Mouse (Mus musculus) cerebral cortex, adult 2 months (tissue): ENCODE results near the gene Srcin1.

Source experiments
- WGBS: fragments of 180-500 bp; shearing (Covaris S2); methylation state at CpG from one replicate; pipeline ENCODE4 v1.1.7; 2018; 5-methylcytosine and 5-hydroxymethylcytosine counted together

Srcin1 gene

DNA sequence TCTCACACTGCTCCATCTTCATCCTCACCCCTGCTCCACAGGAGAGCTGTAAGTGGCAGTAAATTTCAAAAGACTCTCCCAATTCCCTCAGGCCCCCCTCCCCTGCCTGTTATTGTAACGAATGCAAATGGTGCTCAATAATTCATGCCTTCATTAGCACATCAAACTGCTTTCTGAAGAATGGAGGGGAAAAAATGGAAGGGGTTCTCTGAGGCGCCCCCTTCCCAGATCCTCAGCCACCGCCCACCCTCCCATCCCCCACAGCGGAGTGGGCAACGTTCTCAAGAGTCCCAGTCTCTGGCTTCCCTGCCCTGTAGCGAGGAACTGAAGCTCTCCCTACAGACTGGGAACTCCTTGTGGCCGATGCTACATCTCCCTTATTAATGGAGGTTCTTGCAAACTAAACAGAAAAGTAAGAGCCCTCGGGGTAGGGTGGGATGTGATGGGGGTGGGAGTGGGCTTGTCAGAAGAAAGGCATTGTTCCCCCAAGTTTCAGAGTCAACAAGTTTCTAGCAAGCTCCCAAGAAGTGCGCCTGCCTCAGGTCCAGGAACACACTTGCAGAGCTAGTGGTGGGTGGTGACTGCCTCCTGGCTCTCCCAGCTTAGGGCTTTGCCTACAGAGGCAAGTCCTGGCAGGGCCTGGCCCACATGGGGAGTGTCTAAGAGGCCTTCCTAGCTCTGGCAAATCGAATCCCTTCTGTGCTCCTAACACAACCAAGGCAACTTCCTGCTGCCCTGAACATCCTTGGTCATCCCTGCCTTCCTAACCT, 3.3 kb upstream of the Srcin1 start:
- WGBS = 38% methylated on average over 10 of the region's 10 CpGs

DNA sequence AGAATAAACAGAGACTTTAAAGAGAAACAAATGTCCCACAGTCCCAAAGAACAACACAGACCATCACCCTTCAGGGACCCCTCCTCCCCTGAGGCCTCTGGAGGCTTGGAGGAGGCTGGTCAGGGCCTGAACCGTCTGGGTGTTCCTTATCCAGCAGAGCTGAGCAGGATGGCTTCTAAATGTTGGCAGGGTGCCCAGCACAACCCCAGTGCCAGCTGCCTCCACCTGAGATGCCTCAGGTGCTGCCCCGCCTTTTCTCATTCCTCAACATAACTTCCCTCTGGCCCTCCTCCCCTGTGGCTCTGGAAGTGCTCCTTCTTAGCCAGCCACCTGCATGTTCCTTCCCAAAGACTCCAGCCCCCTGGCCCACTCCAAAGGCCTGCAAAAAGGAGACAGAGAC, 2.3 kb upstream of the Srcin1 start:
- WGBS = 51% methylated on average over 2 of the region's 2 CpGs

DNA sequence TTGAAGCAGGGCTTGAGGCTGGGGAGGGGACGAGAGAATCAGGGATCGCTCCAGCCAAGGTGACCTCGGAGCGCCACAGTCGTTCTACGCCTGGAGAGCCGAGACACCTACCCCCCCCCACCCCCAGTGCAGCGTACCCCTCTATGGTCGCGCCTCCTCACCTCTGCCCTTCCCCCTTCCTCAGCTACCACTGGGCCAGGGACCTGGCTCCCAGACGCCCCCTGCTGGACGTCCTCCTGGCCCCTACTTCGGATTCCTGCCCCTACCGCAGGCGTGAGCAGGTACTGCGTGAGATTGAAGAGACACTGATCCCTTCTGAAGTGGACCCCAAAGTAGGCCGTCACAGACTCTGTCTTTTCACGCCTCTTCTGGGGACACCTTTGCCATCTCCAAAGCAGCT, 348 bp downstream of the Srcin1 start:
- 2% methylated on average over 18 of the region's 18 CpGs for WGBS

DNA sequence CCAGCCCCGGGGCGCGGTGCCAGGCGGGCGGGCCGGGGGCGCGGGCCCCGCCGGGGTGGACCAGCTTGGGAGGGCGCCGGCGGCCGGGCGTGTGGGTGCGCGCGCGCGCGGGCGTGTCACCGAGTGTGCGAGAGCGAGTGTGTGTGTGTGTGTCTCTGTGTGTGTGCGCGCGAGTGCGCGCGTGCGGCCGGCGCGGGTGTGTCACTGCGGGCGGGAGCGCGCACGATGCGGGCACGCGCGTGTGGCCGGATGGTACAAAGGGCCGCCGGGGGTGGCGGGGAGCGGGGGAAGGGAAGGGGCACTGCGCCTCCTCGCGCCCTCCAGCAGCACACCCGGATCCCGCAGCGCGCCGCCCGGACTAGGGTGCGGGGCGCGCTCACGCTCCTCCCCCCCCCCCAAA, 911 bp downstream of the Srcin1 start:
- WGBS = under 1% methylated on average over 60 of the region's 62 CpGs

DNA sequence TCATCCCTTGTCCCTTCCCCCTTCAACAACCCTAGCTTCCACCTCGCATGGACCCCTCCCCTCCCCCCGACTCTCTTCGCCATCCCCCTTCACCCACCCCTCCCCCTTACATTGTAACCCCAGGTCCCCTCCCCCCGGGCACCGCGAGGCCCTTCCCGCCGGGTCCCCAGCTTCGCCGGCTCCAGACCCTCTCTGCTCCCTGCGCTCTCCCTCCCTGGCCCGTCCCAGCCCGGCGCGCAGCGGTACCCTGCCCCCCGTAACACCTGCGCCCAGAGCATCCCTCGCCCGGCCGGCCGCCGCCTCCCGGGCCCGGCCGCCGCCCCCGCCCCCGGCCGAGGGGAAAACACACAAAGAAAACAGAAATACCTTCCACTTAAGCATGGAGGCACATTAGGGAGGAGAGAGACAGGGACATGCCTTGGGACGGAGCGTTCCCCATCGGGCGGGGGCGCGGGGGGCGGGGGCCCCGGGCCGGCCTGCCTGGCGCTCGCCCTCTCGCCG, 1.4 kb downstream of the Srcin1 start:
- WGBS = under 1% methylated on average over 40 of the region's 43 CpGs

DNA sequence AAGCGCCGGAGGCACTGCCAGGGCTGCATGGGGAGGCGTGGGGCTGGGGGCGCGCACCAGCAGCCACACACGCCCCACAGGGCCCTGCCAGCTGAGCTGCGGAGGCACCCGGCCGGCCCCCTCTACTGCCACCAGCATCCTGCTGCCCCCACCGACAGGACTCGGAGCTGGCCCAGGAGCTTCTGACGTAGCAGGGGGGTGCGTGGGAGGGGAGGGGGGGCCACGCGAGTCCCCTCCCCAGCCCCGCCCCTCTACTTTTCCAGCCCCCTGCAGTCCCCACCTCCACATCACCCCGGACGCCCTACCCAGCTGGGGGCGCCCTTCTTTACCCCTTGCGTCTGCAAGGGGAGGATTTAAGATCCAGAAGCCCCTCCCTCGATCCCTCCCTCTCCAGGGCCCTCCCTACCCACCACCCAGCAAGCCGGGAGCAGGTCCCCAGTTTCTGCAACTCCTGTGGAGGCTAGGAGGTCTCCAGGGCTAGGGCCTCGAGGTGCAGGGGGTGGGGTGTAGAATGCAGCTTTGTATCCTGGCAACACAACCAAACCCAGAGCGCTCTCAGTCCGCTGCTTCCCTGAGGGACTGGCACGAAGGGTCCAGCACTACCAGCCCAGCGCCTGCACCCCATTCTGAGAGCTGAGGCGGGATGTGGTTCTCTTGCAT, 2.0 kb downstream of the Srcin1 start:
- WGBS = 3% methylated on average over 28 of the region's 28 CpGs

DNA sequence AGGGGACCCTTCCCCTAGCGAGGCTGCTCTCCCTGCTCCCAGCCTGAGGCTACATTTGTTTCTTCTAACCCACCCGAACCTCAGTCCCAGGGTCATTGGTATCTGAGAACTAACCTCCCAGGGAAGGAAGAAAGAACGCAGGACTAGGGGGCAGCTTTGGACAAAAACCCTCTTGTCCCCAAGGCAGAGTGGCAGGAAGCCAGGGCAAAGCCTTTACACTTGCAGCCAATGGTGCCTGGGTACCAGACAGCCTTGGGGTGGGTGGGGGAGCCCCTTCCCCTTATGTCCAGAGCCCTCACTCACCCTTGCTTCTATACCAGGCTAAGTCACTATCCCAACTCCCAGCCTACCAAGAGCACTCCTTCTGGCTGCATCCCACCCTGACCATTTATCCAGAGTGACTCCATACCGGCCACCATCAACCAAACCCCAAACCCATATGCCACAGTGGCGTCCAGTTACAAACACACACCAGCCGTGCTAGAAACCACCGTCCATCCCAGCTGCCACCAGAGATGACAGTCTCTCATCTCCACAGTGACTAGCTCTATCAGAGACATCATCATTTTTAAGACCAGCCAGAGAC, 3.0 kb downstream of the Srcin1 start:
- WGBS = 8% methylated on average over 7 of the region's 7 CpGs

DNA sequence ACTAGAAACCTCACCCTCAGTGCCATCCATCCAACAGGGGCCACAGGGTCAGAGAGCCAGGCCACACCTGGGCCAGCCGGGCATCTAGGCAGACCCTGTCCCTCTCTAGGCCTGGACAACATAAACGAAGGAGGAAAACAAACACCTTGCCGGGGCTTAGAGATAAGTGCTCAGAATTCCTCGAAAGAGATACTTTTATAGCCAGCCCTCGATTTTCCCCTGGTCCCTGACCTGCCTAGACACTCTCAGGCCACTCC, 4.0 kb downstream of the Srcin1 start:
- 14% methylated on average over 5 of the region's 5 CpGs for WGBS

DNA sequence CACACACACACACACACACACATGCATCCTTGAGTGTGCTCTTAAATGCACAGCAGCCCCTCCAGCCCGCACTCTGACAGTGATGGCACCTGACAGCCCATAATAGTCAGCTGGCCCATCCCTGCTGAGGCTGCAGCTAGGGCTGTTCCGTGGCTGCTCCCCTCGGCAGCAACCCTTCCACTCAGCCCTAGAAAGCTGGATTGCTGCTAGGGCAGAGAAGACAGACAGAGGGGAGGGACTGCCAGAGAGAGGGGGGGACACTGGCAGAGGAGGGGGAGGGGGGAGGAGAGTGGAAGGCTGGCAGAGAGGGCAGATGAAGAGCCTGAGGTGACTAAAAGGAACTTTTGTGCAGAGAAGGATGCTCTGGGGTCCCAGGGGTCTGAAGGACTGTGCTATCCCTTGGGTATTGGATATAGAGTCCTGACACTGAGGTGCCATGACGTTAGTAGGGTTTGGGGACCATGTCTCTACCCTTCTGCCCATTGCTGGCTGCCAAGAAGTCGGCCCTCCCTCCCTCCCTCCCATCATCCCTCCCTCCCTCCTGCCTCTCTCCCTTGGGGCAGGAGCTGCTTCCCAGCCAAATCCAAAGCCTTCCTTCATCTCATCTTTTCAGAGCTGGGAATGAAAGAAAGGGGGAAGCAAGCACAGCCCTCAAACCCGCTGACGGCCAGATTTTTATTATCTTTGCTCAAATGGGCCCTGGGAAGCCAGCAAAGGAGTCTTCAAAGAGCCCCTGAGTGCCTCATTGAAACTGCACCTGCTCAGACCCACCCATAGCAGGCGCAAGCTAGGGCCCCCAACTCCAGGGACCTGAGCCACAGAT, 4.5 kb downstream of the Srcin1 start:
- WGBS = 7% methylated on average over 8 of the region's 8 CpGs

DNA sequence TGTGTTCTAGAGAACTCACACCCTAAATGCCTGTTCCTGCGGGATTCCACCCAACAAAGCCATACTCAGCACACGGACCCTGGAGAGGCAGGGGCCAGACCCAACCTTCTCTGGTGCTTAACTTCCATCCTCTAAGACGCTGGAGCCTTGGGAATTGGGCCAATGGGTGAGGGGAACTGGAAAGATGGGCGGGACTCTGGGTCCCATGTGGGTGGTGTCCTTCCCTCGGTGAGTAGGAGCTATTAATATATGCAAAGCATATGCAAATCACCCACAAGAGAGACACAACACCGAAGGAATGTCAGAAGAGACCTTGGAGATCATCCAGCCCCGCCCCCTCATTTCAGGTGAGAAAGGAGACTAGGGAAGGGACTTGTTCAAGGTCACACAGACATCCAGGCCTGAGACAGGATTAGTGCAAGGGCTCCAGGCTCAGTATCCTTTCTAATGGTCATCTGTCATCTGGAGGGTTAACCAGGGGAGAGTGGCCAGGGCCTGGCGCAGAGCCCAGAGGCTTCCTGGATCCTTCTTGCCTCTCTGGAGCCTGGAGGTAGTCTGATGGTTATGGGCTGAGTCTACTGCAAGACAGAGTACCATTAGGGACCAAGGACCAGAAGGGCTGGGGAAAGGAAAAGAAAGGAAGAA, 5.4 kb downstream of the Srcin1 start:
- WGBS = 9% methylated on average over 8 of the region's 8 CpGs

DNA sequence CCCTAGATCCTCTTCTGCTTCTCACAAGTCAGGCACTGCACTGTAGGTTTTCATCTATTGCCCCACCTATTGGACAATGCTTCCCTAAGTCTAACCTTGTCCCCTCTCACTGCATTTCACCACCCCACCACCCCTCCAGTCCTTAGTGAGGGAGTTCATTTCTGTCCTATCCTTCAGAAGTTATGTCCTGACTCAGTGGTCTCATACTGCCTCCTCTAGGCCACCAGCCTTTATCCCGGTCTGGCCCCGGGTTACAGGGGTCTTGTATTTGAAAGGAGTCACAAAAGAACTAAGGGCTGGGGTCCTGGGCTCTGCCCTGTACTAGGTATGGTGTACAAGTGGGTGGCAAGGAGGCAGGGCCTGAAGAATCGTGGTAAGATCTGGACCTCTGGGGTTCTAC, 6.2 kb downstream of the Srcin1 start:
- 32% methylated on average over 3 of the region's 3 CpGs for WGBS

DNA sequence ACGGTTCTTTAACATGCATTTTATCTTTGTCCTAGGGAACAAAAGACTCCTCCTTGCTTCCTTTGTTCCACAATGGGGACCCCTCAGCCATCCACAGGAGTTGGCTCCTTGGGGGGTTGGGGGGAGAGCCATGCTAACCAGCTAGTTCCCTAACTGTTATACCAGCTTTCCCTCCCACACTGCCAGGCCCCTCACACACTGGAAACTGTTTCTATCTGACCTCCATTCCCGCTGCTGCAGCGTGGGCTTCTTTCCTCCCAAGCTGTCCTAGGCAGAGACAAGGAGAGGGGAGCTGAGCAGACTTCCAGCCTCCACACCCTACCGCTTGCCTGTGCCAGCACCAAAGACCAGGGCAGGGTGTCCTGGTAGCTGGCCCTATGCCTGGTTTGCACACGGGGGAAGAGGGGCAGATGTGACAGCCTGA, 6.7 kb downstream of the Srcin1 start:
- WGBS = 16% methylated on average over 5 of the region's 5 CpGs

DNA sequence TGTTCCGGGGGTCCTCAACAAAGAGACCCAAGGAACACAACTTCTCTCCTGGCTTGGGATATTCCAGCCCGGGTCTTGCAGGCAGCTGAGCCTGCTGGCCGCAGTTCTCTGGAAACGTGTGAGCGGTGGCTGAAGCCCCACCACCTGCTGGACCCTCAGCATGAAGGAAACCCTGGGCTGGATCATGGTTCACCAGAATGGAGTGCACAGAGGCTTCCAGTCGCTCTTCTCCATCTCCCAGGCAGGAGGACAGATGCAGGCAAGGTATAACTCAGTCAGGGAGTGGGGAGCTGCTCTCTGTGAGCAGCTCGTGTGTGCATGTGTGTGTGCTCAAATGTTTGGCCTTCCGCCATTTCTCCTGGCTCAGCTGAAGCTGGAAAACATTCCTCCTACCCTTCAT, 7.3 kb downstream of the Srcin1 start:
- WGBS = 7% methylated on average over 8 of the region's 8 CpGs

DNA sequence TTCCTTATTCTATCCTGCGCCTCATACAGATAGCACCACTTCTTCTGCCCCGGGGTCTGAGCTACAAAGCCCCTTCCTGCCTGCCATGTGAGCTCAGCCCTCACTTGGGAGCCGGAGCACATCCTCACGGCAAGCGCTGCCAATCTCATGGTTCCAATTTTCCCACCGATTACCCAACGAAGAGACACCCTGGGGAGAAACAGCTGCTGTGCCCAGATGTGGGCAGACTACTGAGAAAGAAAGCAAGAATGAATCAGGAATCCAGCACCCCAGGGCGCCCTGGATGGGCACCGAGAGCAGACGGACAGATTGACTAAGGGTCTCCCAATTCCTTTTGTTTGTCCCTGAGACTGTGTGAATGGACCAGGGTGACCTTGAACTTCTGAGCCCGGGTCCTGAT, 8.5 kb downstream of the Srcin1 start:
- 27% methylated on average over 11 of the region's 11 CpGs for WGBS

DNA sequence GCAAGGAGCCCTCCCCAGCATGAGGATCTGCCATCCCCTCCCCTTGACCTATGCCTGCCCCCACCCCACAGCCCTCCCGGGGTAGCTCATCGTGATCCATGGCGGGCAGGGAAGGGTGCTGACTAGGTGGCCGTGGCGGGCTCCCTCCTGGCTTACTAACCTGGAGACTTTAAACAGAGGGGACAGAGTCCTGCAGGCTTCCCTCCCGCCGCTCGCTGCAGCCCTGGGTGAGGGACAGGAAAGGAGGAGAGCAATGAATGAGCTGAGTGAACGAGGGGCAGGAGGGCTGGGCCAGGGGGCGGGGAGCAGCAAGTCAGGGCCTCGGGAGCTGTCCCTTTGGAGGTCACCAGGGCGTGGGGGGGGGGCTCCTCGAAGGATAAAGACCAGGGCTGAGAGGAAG, 9.4 kb downstream of the Srcin1 start:
- WGBS = 28% methylated on average over 13 of the region's 13 CpGs

DNA sequence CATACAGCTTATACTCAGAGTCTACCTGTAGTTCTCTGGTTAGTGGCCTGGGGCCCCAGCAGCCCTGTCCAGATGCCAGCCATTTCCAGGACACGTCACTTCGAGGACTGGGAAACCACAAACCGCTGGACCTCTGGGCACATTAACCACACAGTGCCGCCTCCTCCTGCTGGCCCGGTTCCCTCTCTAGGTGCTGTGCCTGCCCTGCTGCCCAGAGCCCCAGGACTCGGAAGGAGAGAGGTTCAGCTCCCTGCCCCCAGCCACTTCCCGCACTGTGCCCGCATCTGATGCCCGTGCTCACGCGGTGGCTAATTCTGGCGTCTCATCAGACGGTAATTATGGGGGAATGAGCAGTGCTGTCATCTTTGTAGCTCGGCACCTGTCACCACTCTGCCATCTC, 12.3 kb downstream of the Srcin1 start:
- WGBS = 27% methylated on average over 14 of the region's 14 CpGs

DNA sequence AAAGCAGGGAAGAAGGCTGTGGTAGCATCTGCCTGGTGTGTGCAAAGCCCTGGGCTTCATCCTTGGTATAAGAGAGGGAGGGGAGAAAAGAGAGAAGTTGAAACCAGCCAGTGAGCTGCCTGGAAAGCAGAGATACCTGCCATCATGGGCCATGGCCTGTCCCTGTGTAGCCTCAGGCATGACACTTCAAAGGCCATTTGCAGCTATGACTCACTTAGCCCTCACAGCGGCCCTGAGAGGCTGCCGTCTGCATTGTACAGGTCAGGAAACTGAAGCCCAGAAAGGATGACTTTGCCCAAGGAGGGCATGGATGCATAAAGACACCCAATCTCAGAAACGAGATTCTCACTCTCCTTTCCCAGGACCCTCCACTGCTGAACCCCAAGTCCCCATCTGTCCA, 13.4 kb downstream of the Srcin1 start:
- WGBS = 48% methylated on average over 3 of the region's 3 CpGs

DNA sequence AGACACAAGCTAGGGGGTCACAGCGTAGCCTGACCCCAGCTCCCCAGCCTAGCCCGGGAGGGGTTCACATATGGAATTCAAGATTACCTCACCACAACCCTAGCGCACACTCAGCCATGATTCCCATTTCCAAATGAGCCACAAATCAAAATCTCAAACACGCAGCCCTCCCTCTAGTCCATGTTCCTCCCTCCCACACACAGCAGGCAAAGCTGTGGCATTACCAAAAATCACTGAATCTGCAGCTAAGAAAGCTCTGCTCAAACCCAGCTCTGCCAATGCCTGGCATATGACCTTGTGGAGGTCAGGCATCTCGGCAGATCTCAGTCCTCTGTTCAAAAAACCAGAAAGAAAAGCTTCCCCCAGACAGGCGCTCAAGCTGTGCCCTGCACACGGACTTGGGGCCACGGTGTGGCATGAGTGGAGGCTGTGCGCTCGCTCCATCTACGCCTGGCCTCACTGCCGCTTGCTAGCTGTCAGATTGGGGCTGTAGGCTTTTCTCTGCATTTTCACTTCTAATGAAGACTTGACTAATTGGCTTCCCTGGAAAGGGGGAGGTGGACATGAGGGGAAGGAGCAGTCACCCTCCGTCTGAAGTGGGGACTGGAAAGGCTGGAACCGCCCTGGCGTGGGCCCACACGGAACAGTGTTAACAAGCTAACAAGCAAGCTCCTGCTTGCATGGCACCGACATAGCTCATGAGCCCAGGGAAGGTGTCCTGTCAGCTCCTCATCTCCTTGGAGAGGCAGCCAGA, 15.6 kb downstream of the Srcin1 start:
- 34% methylated on average over 17 of the region's 17 CpGs for WGBS

DNA sequence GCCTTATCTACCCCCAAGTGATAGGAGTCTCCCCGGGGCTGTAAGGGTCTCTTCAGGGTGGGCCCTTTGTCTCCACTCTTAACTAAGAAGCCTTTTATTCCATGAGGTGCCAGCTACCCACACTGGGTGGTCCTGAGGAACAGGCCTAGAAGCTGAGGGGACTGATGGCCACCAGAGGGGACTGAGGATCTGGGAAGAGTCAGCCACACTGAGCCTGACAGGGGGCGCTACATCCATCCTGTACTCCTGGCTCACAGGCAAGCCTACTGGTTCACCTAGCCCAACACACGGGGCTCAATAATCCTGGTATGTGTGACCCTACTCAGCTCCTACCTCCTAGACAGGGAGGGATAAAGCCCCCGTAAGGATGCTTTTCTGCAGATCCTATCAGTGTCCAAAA, 16.4 kb downstream of the Srcin1 start:
- WGBS = 43% methylated on average over 4 of the region's 4 CpGs

DNA sequence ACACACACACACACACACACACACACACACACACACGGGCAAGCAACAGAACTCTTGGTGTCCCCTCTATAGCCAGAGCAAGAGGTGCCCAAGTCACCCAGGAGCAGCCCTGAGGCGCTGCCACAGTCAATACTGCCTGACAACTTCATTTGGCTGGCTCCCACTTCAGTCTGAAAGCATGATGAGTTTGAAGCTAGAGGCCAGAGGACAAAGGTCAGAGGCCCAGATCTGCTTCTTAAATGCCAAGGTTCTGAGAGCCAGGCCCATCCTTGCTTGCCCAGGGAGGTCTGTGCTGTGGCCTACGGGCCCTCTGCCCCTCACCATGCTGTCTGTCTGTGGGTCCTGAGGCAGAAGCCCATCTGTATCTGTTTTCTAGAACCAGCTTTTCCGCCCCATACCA, 18.1 kb downstream of the Srcin1 start:
- WGBS = 64% methylated on average over 4 of the region's 4 CpGs
